Mouse (Mus musculus) thymus, adult 2 months (tissue): Measurements from ENCODE around the gene Ttc25. TPM values are rescaled to one million over a fixed set of nuclear protein-coding genes. Genes with fewer than 3 reads are reported as not detected.

ENCODE experiments used
- DNase-seq: peaks from one replicate; pipeline ENCODE4 v3.0.0; 2021
- H3K27ac ChIP-seq: fragments of 200-500 bp; 2 replicates; pipeline ENCODE4 v1.5.1; 2012; ENCODE audit warnings: low read length, control low read depth; ENCODE audit not compliant: control insufficient read depth, insufficient read depth
- H3K27me3 ChIP-seq: fragments of 200-500 bp; 2 replicates; pipeline ENCODE4 v1.6.1; 2012; ENCODE audit warnings: mild to moderate bottlenecking, low read length, moderate library complexity, mixed read lengths; ENCODE audit not compliant: control insufficient read depth, insufficient read depth
- H3K36me3 ChIP-seq: fragments of 200-500 bp; 2 replicates; pipeline ENCODE4 v1.6.1; 2012; ENCODE audit warnings: mild to moderate bottlenecking, low read length, moderate library complexity; ENCODE audit not compliant: control insufficient read depth, insufficient read depth
- H3K4me1 ChIP-seq: fragments of 200-500 bp; replicated peaks from 2 replicates; pipeline ENCODE4 v1.6.1; 2012; ENCODE audit warnings: low read length; ENCODE audit not compliant: control insufficient read depth, insufficient read depth
- H3K4me3 ChIP-seq: fragments of 200-500 bp; 2 replicates; pipeline ENCODE4 v1.5.1; 2012; ENCODE audit warnings: mild to moderate bottlenecking, low read length, control low read depth, moderate library complexity; ENCODE audit not compliant: control insufficient read depth, insufficient read depth
- CTCF ChIP-seq: fragments of 200-500 bp; IDR thresholded peaks from 2 replicates; pipeline ENCODE4 v1.5.1; 2012; ENCODE audit warnings: mild to moderate bottlenecking, control low read depth, low read length, moderate library complexity, borderline replicate concordance; ENCODE audit not compliant: control insufficient read depth, poor library complexity, insufficient read depth; ENCODE audit errors: extremely low read depth
- POLR2A ChIP-seq: fragments of 200-500 bp; IDR thresholded peaks from 2 replicates; pipeline ENCODE4 v1.6.1; 2012; ENCODE audit warnings: mild to moderate bottlenecking, low read length, control low read depth, moderate library complexity; ENCODE audit not compliant: control insufficient read depth, poor library complexity, insufficient read depth; ENCODE audit errors: extremely low read depth
- WGBS: fragments of 180-500 bp; shearing (Covaris S2); methylation state at CpG from one replicate; pipeline ENCODE4 v1.1.7; 2018; 5-methylcytosine and 5-hydroxymethylcytosine counted together
- polyA plus RNA-seq: library from polyadenylated mRNA; depleted of rRNA; stranded (reverse); fragments of >200 nt; gene quantifications from 2 replicates; pipeline ENCODE4 v1.2.3, GENCODE M21; 2012

Gene Ttc25
- polyA plus RNA-seq, 1 experiment, result 0.58 TPM

GRCm38 (mm10) chr11:100541577-100541976 is 3.8 kb upstream of the Ttc25 start:
- Histone ChIP-seq H3K27me3 (no peaks in the 10 kb centered on the region), H3K4me1 (peaks cover 10% of the 10 kb centered on the region), H3K36me3 (no peaks in the 10 kb centered on the region), H3K27ac (no peak overlapping the region), H3K4me3 (no peak overlapping the region)
- TF ChIP-seq POLR2A (no peak), CTCF (no peak)
- WGBS, result 93% methylated on average over 2 of the region's 2 CpGs
- no peak for DNase-seq

DNA sequence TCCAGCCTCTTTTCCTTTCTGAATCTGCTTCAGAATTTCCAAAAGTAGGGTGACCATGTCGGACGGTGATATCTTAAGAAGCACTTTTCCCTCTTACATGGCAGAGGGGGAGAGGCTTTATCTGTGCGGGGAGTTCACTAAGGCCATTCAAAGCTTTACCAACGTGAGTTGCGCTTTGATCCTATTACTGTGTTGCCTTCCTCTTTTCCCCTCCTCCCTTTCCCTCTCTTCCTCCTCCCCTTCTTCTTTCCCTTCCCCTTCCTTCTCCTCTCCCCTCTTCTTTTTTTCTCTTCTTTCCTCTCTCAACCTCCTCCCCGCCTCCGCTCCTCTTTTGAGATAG is 309 bp downstream of the Ttc25 start:
- Histone ChIP-seq H3K4me3 (peak overlapping the region; percentile 33), H3K36me3 (no peaks in the 10 kb centered on the region), H3K27me3 (no peaks in the 10 kb centered on the region), H3K4me1 (peaks cover 10% of the 10 kb centered on the region), H3K27ac (no peak overlapping the region)
- 28% methylated on average over 7 of the region's 7 CpGs for WGBS
- TF ChIP-seq POLR2A (no peak), CTCF (no peak)
- DNase-seq, result no peak

DNA sequence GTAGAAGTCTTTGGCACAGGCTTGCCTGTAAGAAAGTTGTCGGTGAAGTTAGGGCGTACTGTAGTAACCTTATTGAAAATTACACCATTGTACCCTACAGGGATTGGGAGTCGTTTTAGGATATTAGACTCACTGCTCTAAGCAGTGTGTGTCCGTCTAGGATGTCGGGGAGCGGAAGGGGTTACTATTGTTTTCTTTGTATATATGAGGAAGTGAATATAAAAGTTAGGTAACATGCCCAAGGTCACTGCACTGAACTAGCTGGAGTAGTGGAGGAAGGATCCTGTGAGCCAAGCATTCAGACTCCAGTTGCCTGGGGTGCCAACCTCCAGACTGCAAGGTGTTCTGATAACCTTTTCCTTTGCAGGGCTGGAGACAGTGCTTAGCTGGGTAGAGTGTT is 1.5 kb downstream of the Ttc25 start:
- Histone ChIP-seq H3K27ac (no peak overlapping the region), H3K4me3 (no peak overlapping the region), H3K27me3 (no peaks in the 10 kb centered on the region), H3K4me1 (peaks cover 10% of the 10 kb centered on the region), H3K36me3 (no peaks in the 10 kb centered on the region)
- DNase-seq, result no peak
- TF ChIP-seq CTCF, result no peak
- no peak for TF ChIP-seq POLR2A
- WGBS, result 93% methylated on average over 6 of the region's 6 CpGs

DNA sequence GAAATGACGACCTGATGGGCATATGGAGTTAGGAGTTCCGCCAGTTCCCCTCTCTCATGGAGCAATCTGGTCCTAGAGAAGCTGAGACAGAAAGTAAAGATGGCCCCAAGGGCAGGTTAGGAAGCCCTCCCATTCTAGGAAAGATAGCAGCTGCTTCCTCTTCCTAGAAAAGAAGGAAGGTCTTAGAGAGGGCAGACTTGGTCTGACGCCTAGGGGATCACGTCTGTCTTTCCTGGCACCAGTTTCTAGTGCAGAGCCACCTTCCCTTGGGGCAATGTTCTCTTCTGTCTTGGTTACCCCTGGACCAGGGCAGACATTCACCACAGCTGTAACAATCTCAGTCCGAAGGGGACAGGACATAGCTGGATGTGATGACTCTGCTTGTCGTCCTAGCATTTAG is 2.7 kb downstream of the Ttc25 start:
- H3K27ac ChIP-seq, result no peak overlapping the region
- WGBS, result 65% methylated on average over 6 of the region's 6 CpGs
- no peak for DNase-seq
- no peak overlapping the region for H3K4me3 ChIP-seq
- peaks cover 10% of the 10 kb centered on the region for H3K4me1 ChIP-seq
- TF ChIP-seq CTCF (no peak), POLR2A (no peak)
- H3K27me3 ChIP-seq, result no peaks in the 10 kb centered on the region
- H3K36me3 ChIP-seq, result no peaks in the 10 kb centered on the region

DNA sequence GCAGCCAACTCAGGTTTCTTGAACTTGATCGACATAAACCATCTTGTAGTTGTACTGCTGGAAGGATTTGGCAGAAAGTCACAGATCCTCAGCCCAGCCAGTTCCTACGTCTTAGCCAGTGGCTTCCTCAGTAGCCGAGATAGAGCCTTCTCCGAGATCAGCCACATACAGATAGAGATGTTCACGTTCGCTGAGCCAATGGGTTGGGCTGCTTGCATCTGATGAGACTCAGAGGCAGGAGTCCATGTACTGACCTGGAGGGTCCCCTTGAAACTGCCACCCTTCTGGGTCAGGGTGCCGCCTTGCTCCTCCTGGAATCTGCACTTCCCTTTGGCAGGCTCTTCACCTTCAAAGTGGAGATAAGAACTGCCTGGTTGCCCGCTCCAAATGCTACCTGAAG is 4.1 kb downstream of the Ttc25 start:
- H3K27ac ChIP-seq, result no peak overlapping the region
- TF ChIP-seq POLR2A, result no peak
- H3K27me3 ChIP-seq, result no peaks in the 10 kb centered on the region
- 95% methylated on average over 8 of the region's 8 CpGs for WGBS
- no peak for DNase-seq
- H3K4me1 ChIP-seq, result peaks cover 10% of the 10 kb centered on the region
- no peak overlapping the region for H3K4me3 ChIP-seq
- no peaks in the 10 kb centered on the region for H3K36me3 ChIP-seq

DNA sequence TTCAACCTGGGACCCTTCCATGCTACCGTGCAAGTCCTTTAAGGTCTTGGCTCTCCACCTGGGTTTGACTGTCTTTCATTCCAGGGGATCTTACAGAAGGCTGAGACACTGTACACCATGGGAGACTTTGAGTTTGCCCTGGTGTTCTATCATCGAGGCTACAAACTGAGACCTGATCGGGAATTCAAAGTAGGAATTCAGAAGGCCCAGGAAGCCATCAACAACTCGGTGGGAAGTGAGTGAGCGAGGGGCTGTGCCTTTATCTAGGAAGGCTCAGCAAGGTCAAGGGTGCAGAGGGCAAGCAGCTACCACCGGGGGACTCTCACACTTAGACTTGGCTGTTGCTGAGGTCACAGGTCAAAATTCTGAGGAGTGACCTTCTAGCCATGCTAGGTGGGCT is 4.7 kb downstream of the Ttc25 start:
- Histone ChIP-seq H3K27me3 (no peaks in the 10 kb centered on the region), H3K4me1 (peaks cover 10% of the 10 kb centered on the region), H3K36me3 (no peaks in the 10 kb centered on the region), H3K4me3 (no peak overlapping the region), H3K27ac (no peak overlapping the region)
- no peak for DNase-seq
- 90% methylated on average over 6 of the region's 6 CpGs for WGBS
- no peak for TF ChIP-seq CTCF
- no peak for TF ChIP-seq POLR2A

- H3K4me3 ChIP-seq, result no peak overlapping the region
- no peak overlapping the region for H3K27ac ChIP-seq
- DNase-seq, result no peak
- H3K4me1 ChIP-seq, result no peaks in the 10 kb centered on the region; the same call in 1 of the 2 replicates
- WGBS, result 93% methylated on average over 4 of the region's 4 CpGs
- H3K27me3 ChIP-seq, result no peaks in the 10 kb centered on the region
- TF ChIP-seq POLR2A, result no peak
- H3K36me3 ChIP-seq, result no peaks in the 10 kb centered on the region
These were observed 7.4 kb downstream of the Ttc25 start for GRCm38 (mm10) chr11:100552842-100553241.
